Mouse (Mus musculus): ENCODE measurements around the gene Ints14. TPM values are rescaled to one million over a fixed set of nuclear protein-coding genes. Genes with fewer than 3 reads are reported as not detected.
"Not testable (repeated sequence)": the region's sequence is repeated elsewhere in the genome, so short reads cannot be mapped to it uniquely, and the experiment has no call there.

Gene Ints14
- polyA plus RNA-seq, 3 experiments from 2014 or later, result 34.8 to 38.2 (median 36.5) TPM

DNA sequence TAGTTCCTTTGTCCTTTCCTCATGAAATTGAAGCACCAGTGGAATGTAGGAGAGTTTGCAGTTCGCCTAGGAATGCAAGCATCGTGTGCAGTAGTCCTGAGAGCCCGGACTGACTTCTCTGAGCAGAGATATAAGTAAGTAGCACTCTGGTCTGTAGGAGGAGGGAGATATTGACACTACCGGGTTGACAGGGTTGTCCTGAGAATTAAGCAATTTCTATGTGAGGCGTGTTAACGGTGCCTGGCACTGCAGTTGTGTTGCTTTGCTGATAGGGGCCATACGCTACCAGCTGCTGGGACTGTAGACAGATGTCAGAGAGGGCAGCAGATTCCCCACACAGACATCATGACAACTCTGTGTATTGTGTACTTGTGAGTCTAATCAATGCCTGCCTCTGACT lies 7.5 kb upstream of the Ints14 start:
- no peak for ATAC-seq

GRCm38 (mm10) chr9:64956337-64956736 lies 4.4 kb upstream of the Ints14 start:
- ATAC-seq, result no peak

GRCm38 (mm10) chr9:64957276-64957675 lies 3.4 kb upstream of the Ints14 start:
- ATAC-seq, result no peak

DNA sequence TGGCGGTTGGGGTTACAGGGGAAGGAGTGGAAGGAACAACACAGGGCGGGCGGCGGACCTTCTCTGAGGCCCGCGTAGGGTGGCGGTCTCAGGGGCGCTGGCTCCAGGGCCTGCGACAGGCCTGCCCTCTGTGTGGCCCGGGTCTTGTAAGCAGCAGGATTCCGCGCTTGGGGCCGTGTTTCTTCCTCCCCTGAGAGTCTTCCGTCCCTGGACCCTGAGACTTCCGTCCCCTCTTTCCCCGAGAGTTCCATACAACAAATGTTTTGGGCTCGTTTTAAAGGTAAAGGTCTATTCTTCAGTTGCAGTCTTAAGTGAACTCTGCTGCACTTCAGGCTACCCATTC lies 244 bp downstream of the Ints14 start:
- peak; percentile 62 for ATAC-seq

DNA sequence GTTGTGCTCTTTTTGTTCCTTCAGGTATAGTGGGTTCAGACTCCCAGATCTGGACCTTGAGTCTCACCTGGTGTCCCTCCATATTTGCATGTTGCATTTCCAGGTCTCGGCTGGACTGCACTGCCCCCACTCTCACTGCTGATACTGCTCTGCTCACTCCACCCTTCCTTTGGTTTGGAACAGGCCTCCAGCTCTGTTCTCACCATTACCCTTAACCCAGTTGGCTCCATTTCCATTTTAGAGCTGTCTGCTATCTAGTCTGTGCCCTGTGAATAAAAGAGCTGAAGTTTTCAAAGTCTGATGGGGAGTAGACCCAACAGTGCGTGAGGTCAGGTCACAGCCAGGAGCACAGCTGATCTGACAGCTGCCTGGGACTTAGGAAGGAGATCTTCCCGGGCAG lies 19.8 kb downstream of the Ints14 start:
- no peak for ATAC-seq

DNA sequence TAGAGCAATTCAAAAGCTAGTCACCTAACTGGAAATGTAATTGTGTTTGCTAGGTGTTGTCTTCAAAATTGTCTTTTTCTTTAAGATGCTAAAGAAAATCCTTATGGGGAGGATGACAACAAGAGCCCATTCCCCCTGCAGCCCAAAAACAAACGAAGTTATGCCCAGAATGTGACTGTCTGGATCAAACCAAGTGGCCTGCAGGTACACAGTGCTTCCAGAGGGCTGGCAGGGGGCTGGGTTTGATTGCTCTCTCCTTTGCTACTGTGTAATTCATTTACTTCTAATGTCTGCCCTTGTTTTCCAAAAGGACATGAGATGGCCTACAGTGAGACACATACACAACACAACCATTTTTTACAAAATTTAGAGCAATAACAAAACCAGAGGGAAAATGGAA lies 21.2 kb downstream of the Ints14 start:
- no peak for ATAC-seq

DNA sequence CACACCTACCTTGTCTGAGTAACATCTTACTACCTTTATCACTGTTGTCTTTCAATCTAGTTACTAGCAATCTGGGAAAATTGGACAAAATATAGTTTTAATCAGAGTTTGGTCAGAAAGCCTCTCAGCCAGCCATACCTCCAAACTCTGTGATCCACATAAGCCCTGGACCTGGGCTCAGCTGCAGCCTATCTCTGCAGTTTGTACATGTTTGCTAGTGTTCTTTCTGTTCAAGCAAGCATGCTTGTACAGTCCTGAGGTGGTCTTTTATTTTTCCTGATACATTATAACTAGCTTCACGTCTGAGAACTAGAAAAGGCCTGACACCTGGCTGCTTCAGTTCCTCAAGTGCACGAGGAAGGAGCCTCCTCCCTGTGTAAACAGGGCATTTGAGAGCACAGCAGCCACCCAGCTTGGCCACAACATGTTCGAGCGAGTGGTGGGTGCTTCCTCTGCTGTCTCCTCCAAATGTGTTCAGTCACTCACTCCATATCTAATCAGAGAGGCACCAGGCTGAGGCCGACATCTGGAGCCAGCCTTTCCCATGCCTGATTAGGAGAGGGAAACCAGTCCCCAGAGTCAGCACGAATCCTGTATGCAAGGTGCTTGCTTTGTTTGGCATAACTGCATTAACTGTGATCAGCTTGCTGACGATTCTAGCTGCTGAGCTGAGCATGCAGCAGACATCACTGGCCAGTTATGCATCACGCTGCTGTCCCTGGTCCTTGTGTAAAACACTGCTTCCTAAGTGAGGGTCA lies 24.5 kb downstream of the Ints14 start:
- no peak for ATAC-seq

DNA sequence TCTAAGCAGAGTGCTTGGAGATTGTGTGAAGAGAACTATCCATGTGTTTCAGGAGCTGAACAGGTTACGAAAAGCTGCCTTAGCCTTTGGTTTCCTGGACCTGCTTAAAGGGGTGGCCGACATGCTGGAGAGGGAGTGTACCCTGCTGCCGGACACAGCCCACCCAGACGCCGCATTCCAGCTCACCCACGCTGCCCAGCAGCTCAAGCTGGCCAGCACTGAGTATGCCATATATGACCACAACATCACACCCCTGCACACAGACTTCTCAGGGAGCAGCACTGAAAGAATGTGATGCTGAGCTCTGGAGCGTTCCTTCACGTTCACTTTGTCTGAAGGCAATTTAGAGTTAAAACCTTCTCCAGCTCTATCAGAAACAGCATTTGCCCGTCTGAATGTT lies 25.1 kb downstream of the Ints14 start:
- no peak for ATAC-seq

DNA sequence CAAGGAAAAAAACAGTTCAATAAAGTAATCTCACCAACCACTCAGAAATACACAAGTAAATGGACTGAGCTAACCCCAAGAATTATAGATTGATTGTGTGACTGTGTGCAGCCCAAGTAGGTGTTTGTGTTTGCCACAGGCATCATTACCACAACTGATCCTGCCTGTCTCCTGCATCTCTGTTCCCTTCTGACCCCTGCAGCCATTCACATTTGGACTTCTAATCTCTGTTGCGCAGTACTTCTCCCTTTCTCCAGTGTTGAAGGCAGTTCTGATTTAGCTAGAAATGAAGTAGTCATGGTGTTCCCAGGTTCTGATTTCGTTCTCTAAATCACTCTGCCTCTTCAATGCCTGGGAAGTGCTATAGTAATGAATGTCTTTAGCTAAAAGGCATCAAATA lies 26.9 kb downstream of the Ints14 start:
- no peak for ATAC-seq

- ATAC-seq, result no peak
These were observed 27.7 kb downstream of the Ints14 start for GRCm38 (mm10) chr9:64988443-64988842.

DNA sequence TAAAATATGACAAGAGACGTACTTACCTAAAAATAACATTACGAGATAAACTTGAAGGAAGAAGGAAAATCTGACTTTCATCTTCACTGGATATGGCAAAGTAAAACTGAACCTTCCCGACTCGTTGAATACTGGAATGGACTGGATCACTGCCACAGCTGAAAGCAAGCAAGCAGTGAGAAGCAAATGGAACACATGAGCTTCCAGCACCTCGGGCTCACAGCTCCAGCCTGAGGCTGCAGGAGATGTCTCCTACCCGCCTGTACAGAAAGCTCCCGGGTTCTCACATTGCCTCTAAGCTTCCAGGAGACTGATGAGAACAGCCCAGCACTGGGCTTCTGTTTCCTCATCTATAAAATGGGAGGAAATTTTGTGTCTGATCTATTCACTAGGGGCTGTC lies 29.6 kb downstream of the Ints14 start:
- ATAC-seq, result no peak

DNA sequence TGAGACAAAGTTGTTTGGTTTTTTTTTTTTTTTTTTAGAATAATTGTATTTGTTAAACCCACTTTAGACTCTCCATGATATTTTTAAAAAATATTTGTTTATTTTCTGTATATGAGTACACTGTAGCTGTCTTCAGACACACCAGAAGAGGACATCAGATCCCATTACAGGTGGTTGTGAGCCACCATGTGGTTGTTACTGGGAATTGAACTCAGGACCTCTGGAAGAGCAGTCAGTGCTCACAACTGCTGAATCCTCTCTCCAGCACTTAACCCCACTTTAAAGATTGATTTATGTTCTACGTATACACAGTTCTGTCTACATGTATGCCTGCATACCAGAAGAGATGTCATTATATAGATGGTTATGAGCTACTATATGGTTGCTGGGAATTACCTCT lies 34.8 kb downstream of the Ints14 start:
- not testable (repeated sequence) for ATAC-seq

DNA sequence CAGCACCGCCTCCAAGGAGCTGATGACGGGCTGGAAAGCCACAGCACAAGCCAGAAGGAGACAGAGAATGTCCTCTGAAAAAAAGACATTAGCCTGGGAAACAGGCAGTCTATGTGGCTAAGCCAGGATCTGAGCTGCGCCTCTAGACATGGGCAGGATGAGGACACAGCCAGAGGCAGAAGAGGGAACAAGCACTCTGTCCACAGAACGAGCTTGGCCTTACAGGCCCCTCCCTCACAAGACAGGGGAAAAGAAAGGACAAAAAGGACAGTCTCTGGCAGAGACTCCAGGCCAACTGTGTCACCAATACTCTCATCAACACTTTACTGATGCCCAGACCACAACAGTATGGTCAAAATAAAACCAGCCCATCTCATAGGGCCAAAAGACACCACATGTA lies 40.8 kb downstream of the Ints14 start:
- ATAC-seq, result no peak

- no peak for ATAC-seq
These were observed 45.0 kb downstream of the Ints14 start for GRCm38 (mm10) chr9:65005737-65006136.

DNA sequence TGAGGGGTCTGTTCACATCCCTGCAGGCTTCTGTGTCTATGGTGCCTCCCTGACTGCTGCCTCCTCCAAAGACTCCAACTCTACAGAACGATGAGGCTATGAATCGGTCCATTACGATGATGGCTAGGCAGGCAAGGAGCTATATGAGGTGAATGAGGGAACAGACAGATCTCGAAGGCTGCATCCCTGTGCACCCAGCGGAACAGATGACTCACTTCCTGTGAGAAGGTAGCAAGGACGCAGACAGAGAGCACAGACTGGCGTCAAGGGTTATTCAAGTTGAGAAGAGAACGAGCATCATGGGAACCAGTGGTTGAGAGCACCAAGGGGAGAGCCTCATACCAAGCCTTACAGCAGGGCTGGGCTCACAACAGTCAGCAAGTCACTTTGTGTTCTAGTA lies 49.9 kb downstream of the Ints14 start:
- peak; percentile 98 for ATAC-seq

DNA sequence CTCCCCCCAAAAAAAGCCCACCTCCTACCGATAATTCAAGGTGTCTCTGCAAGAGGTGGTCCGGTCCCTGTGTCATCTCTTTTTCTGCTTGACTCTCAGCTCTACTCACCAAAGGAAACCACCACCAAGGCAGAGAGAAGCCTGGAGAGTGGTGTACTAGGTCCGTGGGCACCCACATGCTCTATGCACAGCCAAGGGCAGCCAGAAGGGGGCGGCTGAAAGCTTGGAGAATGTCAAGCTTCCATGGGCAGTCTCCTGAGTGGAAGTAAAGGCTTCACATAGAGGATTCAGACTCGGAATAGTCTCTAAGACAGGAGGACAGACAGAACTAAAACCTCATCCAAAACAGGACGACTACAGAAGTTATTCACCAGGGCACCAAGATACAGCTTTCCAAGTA lies 50.6 kb downstream of the Ints14 start:
- no peak for ATAC-seq

GRCm38 (mm10) chr9:65015461-65016222 lies 54.9 kb downstream of the Ints14 start:
- ATAC-seq, result no peak

GRCm38 (mm10) chr9:65016241-65016977 lies 55.7 kb downstream of the Ints14 start:
- no peak for ATAC-seq

DNA sequence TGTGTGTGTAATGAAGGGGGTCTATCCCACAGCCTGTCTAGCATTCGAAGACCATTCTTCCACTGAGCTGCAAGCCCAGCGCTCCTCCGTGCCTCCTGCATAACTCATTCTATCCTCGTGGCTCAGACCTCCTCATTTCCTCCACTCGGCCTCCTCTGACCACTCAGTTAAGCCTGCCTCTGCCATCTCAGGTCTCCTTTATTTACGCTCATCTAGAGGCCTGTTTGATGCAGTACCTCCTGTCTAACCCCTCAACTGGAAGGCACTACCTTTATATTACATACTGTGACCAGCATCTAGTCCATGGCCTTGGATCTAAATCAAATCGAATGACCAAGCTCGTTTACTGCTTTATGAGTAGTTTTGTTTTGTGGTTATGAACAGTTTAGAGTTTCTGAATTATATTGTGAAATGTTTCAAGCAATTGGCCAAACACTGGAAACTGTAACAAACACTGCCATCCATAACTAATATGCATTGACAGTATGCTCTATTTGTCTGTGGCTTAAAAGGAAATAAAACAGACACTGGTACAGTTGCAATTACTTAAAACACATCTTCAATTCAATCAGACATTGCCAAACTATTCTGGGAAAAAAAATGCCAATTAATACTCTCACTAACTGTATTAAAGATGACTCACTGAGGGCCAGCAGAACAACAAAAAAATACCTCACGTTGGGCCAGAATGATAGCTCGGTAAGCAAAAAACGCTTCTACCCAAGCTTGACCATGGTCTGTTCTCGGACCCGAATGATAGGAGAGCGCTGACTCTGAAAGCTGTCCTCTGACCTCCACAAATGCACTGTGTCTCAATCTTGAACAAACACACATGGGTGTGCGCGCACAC lies 56.5 kb downstream of the Ints14 start:
- no peak for ATAC-seq

DNA sequence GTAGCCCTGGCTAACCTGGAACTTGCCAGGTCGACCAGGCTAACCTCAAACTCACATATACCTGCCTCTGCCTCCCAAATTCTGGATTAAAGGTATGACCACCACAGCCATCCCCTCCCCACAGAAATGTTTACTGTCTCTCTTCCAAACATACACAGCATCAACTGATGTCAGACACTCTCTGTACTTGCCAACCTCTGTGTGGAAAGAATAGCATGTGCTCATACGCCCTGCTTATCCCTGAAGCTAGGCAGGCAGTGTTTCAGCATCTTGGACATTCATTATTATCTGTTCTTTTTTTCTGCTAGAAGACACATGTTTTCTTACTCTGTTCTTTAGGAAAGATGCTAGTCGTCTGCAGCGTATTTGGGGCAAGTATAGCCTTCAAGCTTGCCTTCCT lies 57.2 kb downstream of the Ints14 start:
- ATAC-seq, result no peak

DNA sequence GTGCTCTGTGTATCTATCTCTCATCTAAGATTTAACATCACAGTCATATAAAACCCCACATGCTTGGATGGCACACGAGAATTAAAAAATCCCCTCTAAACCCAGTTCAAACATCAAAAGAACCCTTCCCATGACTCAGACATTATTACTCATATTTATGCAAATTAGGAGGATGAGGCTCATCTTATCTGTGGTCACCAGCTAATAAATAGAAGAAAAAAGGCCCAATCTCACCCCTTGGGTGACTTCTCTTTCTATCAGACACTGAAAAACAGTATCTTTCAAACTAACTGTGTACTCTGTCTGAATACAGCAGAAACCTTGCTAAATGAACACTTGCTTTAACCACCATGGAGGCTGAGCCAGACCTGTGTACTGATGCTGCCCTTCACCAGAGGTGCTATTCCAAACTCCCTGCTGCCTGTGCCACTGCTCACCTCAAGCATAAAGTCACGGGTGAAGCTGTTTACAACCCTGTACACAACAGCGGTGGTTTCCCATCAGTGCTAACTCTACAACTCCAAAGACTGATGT lies 58.0 kb downstream of the Ints14 start:
- ATAC-seq, result peak; percentile 50

GRCm38 (mm10) chr9:65019146-65019545 lies 58.4 kb downstream of the Ints14 start:
- ATAC-seq, result no peak
